Mouse (Mus musculus): ENCODE measurements around the gene Acsbg2. TPM values are rescaled to one million over a fixed set of nuclear protein-coding genes. Genes with fewer than 3 reads are reported as not detected.

The Acsbg2 gene
- total and polyA plus RNA-seq, 3 experiments: 0.04 TPM; not detected in 2

- peak within 1 kb of the TSS; percentile 48 for H3K4me3 ChIP-seq
- H3K4me1 ChIP-seq (ENCODE audit: control insufficient read depth, insufficient read depth, low read length): no peaks in the 10 kb centered on the region
- H3K9ac ChIP-seq (ENCODE audit: low read depth, low read length): peak within 1 kb of the TSS; percentile 61
- under 1% methylated on average over 41 of the region's 62 CpGs for WGBS
- no peaks in the 10 kb centered on the region for H3K27me3 ChIP-seq (ENCODE audit: control insufficient read depth, insufficient read depth, low read length)
- no peaks in the 10 kb centered on the region for H3K79me2 ChIP-seq (replicated peaks; ENCODE audit: control insufficient read depth, insufficient read depth, low read length)
- TF ChIP-seq EP300 (IDR thresholded peaks at IDR 0.05; ENCODE audit: insufficient read depth, low read depth, low read length) (no peak), CTCF (IDR thresholded peaks at IDR 0.05) (no peak), POLR2A (IDR thresholded peaks at IDR 0.05; ENCODE audit: insufficient read depth, low read depth, low read length) (no peak)
- DNase-seq: no peak
- intact Hi-C loops (cut with DNase I): loop anchor here (2.0 to 5.0 kb wide), 5 partner anchors 16 to 227 kb away; partner anchors contain the start of genes Crb3, Mllt1, Ndufa11 and Slc25a23
- peak within 1 kb of the TSS; percentile 43 for H3K27ac ChIP-seq
- H3K36me3 ChIP-seq (ENCODE audit: control insufficient read depth, insufficient read depth, low read length): no peaks in the 10 kb centered on the region
Observed at GRCm38 (mm10) chr17:56830411-56831110, 43.7 kb downstream of the Acsbg2 start, which contains the start of gene Rfx2. Gene Rfx2, minus strand, starts transcription at chr17:56831013.

- WGBS: 2% methylated on average over 27 of the region's 27 CpGs
- Histone ChIP-seq H3K27me3 (ENCODE audit: control insufficient read depth, insufficient read depth, low read length) (no peaks in the 10 kb centered on the region), H3K4me1 (ENCODE audit: control insufficient read depth, insufficient read depth, low read length) (no peaks in the 10 kb centered on the region), H3K27ac (no peak overlapping the region; the same call in none of the 2 replicates), H3K36me3 (ENCODE audit: control insufficient read depth, insufficient read depth, low read length) (no peaks in the 10 kb centered on the region), H3K79me2 (replicated peaks; ENCODE audit: control insufficient read depth, insufficient read depth, low read length) (no peaks in the 10 kb centered on the region), H3K4me3 (peak overlapping the region; percentile 48), H3K9ac (ENCODE audit: low read depth, low read length) (peak overlapping the region; percentile 61)
- no peak for TF ChIP-seq POLR2A (IDR thresholded peaks at IDR 0.05; ENCODE audit: insufficient read depth, low read depth, low read length)
- no peak for TF ChIP-seq EP300 (IDR thresholded peaks at IDR 0.05; ENCODE audit: insufficient read depth, low read depth, low read length)
- TF ChIP-seq CTCF (IDR thresholded peaks at IDR 0.05): no peak
- peak; percentile 27 to 37 for DNase-seq
- intact Hi-C loops (cut with DNase I): loop anchor here (2.0 to 5.0 kb wide), 5 partner anchors 15 to 228 kb away; partner anchors contain the start of genes Crb3, Mllt1, Ndufa11 and Slc25a23
Observed at GRCm38 (mm10) chr17:56829795-56830194, 44.5 kb downstream of the Acsbg2 start.

- Histone ChIP-seq H3K9ac (ENCODE audit: low read depth, low read length) (no peak overlapping the region; the same call in 1 of the 2 replicates), H3K4me1 (ENCODE audit: control insufficient read depth, insufficient read depth, low read length) (no peaks in the 10 kb centered on the region), H3K36me3 (ENCODE audit: control insufficient read depth, insufficient read depth, low read length) (no peaks in the 10 kb centered on the region), H3K27me3 (ENCODE audit: control insufficient read depth, insufficient read depth, low read length) (no peaks in the 10 kb centered on the region), H3K4me3 (no peak overlapping the region), H3K27ac (no peak overlapping the region), H3K79me2 (replicated peaks; ENCODE audit: control insufficient read depth, insufficient read depth, low read length) (no peaks in the 10 kb centered on the region)
- intact Hi-C loops (cut with DNase I): no loop called here
- 48% methylated on average over 11 of the region's 11 CpGs for WGBS
- TF ChIP-seq CTCF (IDR thresholded peaks at IDR 0.05): no peak
- TF ChIP-seq EP300 (IDR thresholded peaks at IDR 0.05; ENCODE audit: insufficient read depth, low read depth, low read length): no peak
- TF ChIP-seq POLR2A (IDR thresholded peaks at IDR 0.05; ENCODE audit: insufficient read depth, low read depth, low read length): no peak
- no peak for DNase-seq
Observed at GRCm38 (mm10) chr17:56829171-56829570, 45.1 kb downstream of the Acsbg2 start.

- H3K79me2 ChIP-seq (replicated peaks; ENCODE audit: control insufficient read depth, insufficient read depth, low read length): no peaks in the 10 kb centered on the region
- DNase-seq: no peak
- WGBS: 84% methylated on average over 2 of the region's 2 CpGs
- no peak for TF ChIP-seq POLR2A (IDR thresholded peaks at IDR 0.05; ENCODE audit: insufficient read depth, low read depth, low read length)
- no peak for TF ChIP-seq CTCF (IDR thresholded peaks at IDR 0.05)
- no peak for TF ChIP-seq EP300 (IDR thresholded peaks at IDR 0.05; ENCODE audit: insufficient read depth, low read depth, low read length)
- no peak overlapping the region for H3K27ac ChIP-seq
- H3K4me3 ChIP-seq: no peak overlapping the region
- intact Hi-C loops (cut with DNase I): no loop called here
- no peaks in the 10 kb centered on the region for H3K27me3 ChIP-seq (ENCODE audit: control insufficient read depth, insufficient read depth, low read length)
- no peak overlapping the region for H3K9ac ChIP-seq (ENCODE audit: low read depth, low read length)
- H3K4me1 ChIP-seq (ENCODE audit: control insufficient read depth, insufficient read depth, low read length): no peaks in the 10 kb centered on the region
- H3K36me3 ChIP-seq (ENCODE audit: control insufficient read depth, insufficient read depth, low read length): no peaks in the 10 kb centered on the region
Observed at GRCm38 (mm10) chr17:56826718-56827117, 47.5 kb downstream of the Acsbg2 start.

GRCm38 (mm10) chr17:56823352-56823751 is 50.9 kb downstream of the Acsbg2 start:
- Histone ChIP-seq H3K4me1 (ENCODE audit: control insufficient read depth, insufficient read depth, low read length) (peaks cover 3% of the 10 kb centered on the region; the same call in 1 of the 2 replicates), H3K27ac (no peak overlapping the region), H3K27me3 (ENCODE audit: control insufficient read depth, insufficient read depth, low read length) (no peaks in the 10 kb centered on the region), H3K36me3 (ENCODE audit: control insufficient read depth, insufficient read depth, low read length) (no peaks in the 10 kb centered on the region), H3K79me2 (replicated peaks; ENCODE audit: control insufficient read depth, insufficient read depth, low read length) (no peaks in the 10 kb centered on the region), H3K4me3 (no peak overlapping the region), H3K9ac (ENCODE audit: low read depth, low read length) (no peak overlapping the region)
- intact Hi-C loops (cut with DNase I): no loop called here
- 60% methylated on average over 2 of the region's 2 CpGs for WGBS
- TF ChIP-seq POLR2A (IDR thresholded peaks at IDR 0.05; ENCODE audit: insufficient read depth, low read depth, low read length) (no peak), EP300 (IDR thresholded peaks at IDR 0.05; ENCODE audit: insufficient read depth, low read depth, low read length) (no peak), CTCF (IDR thresholded peaks at IDR 0.05) (no peak)
- DNase-seq: no peak

- Histone ChIP-seq H3K36me3 (ENCODE audit: control insufficient read depth, insufficient read depth, low read length) (no peaks in the 10 kb centered on the region), H3K79me2 (replicated peaks; ENCODE audit: control insufficient read depth, insufficient read depth, low read length) (no peaks in the 10 kb centered on the region), H3K4me1 (ENCODE audit: control insufficient read depth, insufficient read depth, low read length) (peaks cover 3% of the 10 kb centered on the region; the same call in 1 of the 2 replicates), H3K9ac (ENCODE audit: low read depth, low read length) (no peak overlapping the region), H3K27ac (no peak overlapping the region), H3K4me3 (no peak overlapping the region), H3K27me3 (ENCODE audit: control insufficient read depth, insufficient read depth, low read length) (no peaks in the 10 kb centered on the region)
- no peak for DNase-seq
- intact Hi-C loops (cut with DNase I): no loop called here
- no peak for TF ChIP-seq CTCF (IDR thresholded peaks at IDR 0.05)
- no peak for TF ChIP-seq EP300 (IDR thresholded peaks at IDR 0.05; ENCODE audit: insufficient read depth, low read depth, low read length)
- no peak for TF ChIP-seq POLR2A (IDR thresholded peaks at IDR 0.05; ENCODE audit: insufficient read depth, low read depth, low read length)
- WGBS: 75% methylated on average over 2 of the region's 2 CpGs
Observed at GRCm38 (mm10) chr17:56822380-56822779, 51.9 kb downstream of the Acsbg2 start.

Measured in heart, adult 2 months (tissue).